Mouse (Mus musculus): ENCODE measurements at regions not wholly inside any gene's neighbourhood (a gene's known extent, or its start where the extent isn't known, plus 50 kb on each side); places are given as distances from the start of the nearest gene placed in this dataset.

GRCm38 (mm10) chr2:144123395-144124034, 90.7 kb downstream of the Banf2 start:
- no peak for TF ChIP-seq CTCF (conservative IDR thresholded peaks at IDR 0.05; ENCODE audit: low read length)
- H3K9me3 ChIP-seq (ENCODE audit: low read length), result no peaks in the 10 kb centered on the region
- H3K36me3 ChIP-seq (ENCODE audit: insufficient read depth, low read length), result no peaks in the 10 kb centered on the region
- H3K4me1 ChIP-seq (replicated peaks; ENCODE audit: low read depth, low read length), result peaks cover 3% of the 10 kb centered on the region; the same call in 1 of the 2 replicates
- peaks cover 10% of the 10 kb centered on the region for H3K27me3 ChIP-seq (ENCODE audit: insufficient read depth, low read length)
- H3K4me3 ChIP-seq (replicated peaks; ENCODE audit: low read length), result no peak overlapping the region

GRCm38 (mm10) chr2:144127082-144128037, 94.5 kb downstream of the Banf2 start:
- Histone ChIP-seq H3K4me1 (replicated peaks; ENCODE audit: low read depth, low read length) (peaks cover 3% of the 10 kb centered on the region; the same call in 1 of the 2 replicates), H3K4me3 (replicated peaks; ENCODE audit: low read length) (no peak overlapping the region), H3K9me3 (ENCODE audit: low read length) (no peaks in the 10 kb centered on the region), H3K36me3 (ENCODE audit: insufficient read depth, low read length) (no peaks in the 10 kb centered on the region), H3K27me3 (ENCODE audit: insufficient read depth, low read length) (peaks cover 10% of the 10 kb centered on the region)
- no peak for TF ChIP-seq NANOG (IDR thresholded peaks at IDR 0.05; ENCODE audit: borderline replicate concordance, low read length)
- TF ChIP-seq CTCF (conservative IDR thresholded peaks at IDR 0.05; ENCODE audit: low read length), result no peak
- TF ChIP-seq POU5F1 (IDR thresholded peaks at IDR 0.05; ENCODE audit: borderline replicate concordance, low read length), result no peak

GRCm38 (mm10) chr2:144128038-144128402, 95.2 kb downstream of the Banf2 start:
- Histone ChIP-seq H3K36me3 (ENCODE audit: insufficient read depth, low read length) (no peaks in the 10 kb centered on the region), H3K27me3 (ENCODE audit: insufficient read depth, low read length) (peaks cover 10% of the 10 kb centered on the region), H3K9me3 (ENCODE audit: low read length) (no peaks in the 10 kb centered on the region), H3K4me3 (replicated peaks; ENCODE audit: low read length) (no peak overlapping the region), H3K4me1 (replicated peaks; ENCODE audit: low read depth, low read length) (peaks cover 3% of the 10 kb centered on the region; the same call in 1 of the 2 replicates)
- TF ChIP-seq CTCF (conservative IDR thresholded peaks at IDR 0.05; ENCODE audit: low read length), result no peak
- no peak for TF ChIP-seq NANOG (IDR thresholded peaks at IDR 0.05; ENCODE audit: borderline replicate concordance, low read length)
- TF ChIP-seq POU5F1 (IDR thresholded peaks at IDR 0.05; ENCODE audit: borderline replicate concordance, low read length), result no peak

GRCm38 (mm10) chr2:144128527-144128926, 95.7 kb downstream of the Banf2 start:
- Histone ChIP-seq H3K9me3 (ENCODE audit: low read length) (no peaks in the 10 kb centered on the region), H3K36me3 (ENCODE audit: insufficient read depth, low read length) (no peaks in the 10 kb centered on the region), H3K4me3 (replicated peaks; ENCODE audit: low read length) (no peak overlapping the region), H3K4me1 (replicated peaks; ENCODE audit: low read depth, low read length) (peaks cover 3% of the 10 kb centered on the region; the same call in 1 of the 2 replicates), H3K27me3 (ENCODE audit: insufficient read depth, low read length) (peaks cover 10% of the 10 kb centered on the region)
- TF ChIP-seq CTCF (conservative IDR thresholded peaks at IDR 0.05; ENCODE audit: low read length) (no peak), NANOG (IDR thresholded peaks at IDR 0.05; ENCODE audit: borderline replicate concordance, low read length) (no peak), POU5F1 (IDR thresholded peaks at IDR 0.05; ENCODE audit: borderline replicate concordance, low read length) (no peak)

- TF ChIP-seq POU5F1 (IDR thresholded peaks at IDR 0.05; ENCODE audit: borderline replicate concordance, low read length) (no peak), CTCF (conservative IDR thresholded peaks at IDR 0.05; ENCODE audit: low read length) (no peak), NANOG (IDR thresholded peaks at IDR 0.05; ENCODE audit: borderline replicate concordance, low read length) (no peak)
- H3K9me3 ChIP-seq (ENCODE audit: low read length), result no peaks in the 10 kb centered on the region
- no peaks in the 10 kb centered on the region for H3K27me3 ChIP-seq (ENCODE audit: insufficient read depth, low read length)
- no peak overlapping the region for H3K4me3 ChIP-seq (replicated peaks; ENCODE audit: low read length)
- H3K4me1 ChIP-seq (replicated peaks; ENCODE audit: low read depth, low read length), result peaks cover 10% of the 10 kb centered on the region
- no peaks in the 10 kb centered on the region for H3K36me3 ChIP-seq (ENCODE audit: insufficient read depth, low read length)
Observed at GRCm38 (mm10) chr2:144133806-144134574, 101.1 kb downstream of the Banf2 start.

GRCm38 (mm10) chr2:144134575-144134958, 101.7 kb downstream of the Banf2 start:
- Histone ChIP-seq H3K27me3 (ENCODE audit: insufficient read depth, low read length) (no peaks in the 10 kb centered on the region), H3K9me3 (ENCODE audit: low read length) (no peaks in the 10 kb centered on the region), H3K4me1 (replicated peaks; ENCODE audit: low read depth, low read length) (peaks cover 14% of the 10 kb centered on the region), H3K36me3 (ENCODE audit: insufficient read depth, low read length) (no peaks in the 10 kb centered on the region), H3K4me3 (replicated peaks; ENCODE audit: low read length) (no peak overlapping the region)
- no peak for TF ChIP-seq POU5F1 (IDR thresholded peaks at IDR 0.05; ENCODE audit: borderline replicate concordance, low read length)
- TF ChIP-seq CTCF (conservative IDR thresholded peaks at IDR 0.05; ENCODE audit: low read length), result no peak

GRCm38 (mm10) chr2:144135586-144135985, 102.7 kb downstream of the Banf2 start:
- no peaks in the 10 kb centered on the region for H3K9me3 ChIP-seq (ENCODE audit: low read length)
- H3K4me1 ChIP-seq (replicated peaks; ENCODE audit: low read depth, low read length), result peaks cover 16% of the 10 kb centered on the region
- no peaks in the 10 kb centered on the region for H3K27me3 ChIP-seq (ENCODE audit: insufficient read depth, low read length)
- TF ChIP-seq CTCF (conservative IDR thresholded peaks at IDR 0.05; ENCODE audit: low read length), result no peak
- TF ChIP-seq POU5F1 (IDR thresholded peaks at IDR 0.05; ENCODE audit: borderline replicate concordance, low read length), result no peak
- TF ChIP-seq NANOG (IDR thresholded peaks at IDR 0.05; ENCODE audit: borderline replicate concordance, low read length), result no peak
- no peak overlapping the region for H3K4me3 ChIP-seq (replicated peaks; ENCODE audit: low read length)
- no peaks in the 10 kb centered on the region for H3K36me3 ChIP-seq (ENCODE audit: insufficient read depth, low read length)
